Mouse (Mus musculus) heart, adult 2 months (tissue): ENCODE measurements around the gene Tmem263.

Source experiments
- CTCF ChIP-seq: fragments of 200-600 bp; IDR thresholded peaks from 2 replicates; pipeline ENCODE4 v1.8.1; 2022; ENCODE audit warnings: antibody characterized with exemption, mild to moderate bottlenecking, moderate library complexity
- POLR2A ChIP-seq: fragments of 200-500 bp; IDR thresholded peaks from 2 replicates; pipeline ENCODE4 v1.6.1; 2011; ENCODE audit warnings: mild to moderate bottlenecking, low read depth, low read length, control low read depth; ENCODE audit not compliant: insufficient read depth

GRCm38 (mm10) chr10:85146282-85146681, 43.9 kb downstream of the Tmem263 start:
- TF ChIP-seq CTCF: no peak
- TF ChIP-seq POLR2A: no peak
